Mouse (Mus musculus) forebrain, embryonic 12.5 days (tissue): ENCODE data around the gene Thoc3. TPM values are rescaled to one million over a fixed set of nuclear protein-coding genes. Genes with fewer than 3 reads are reported as not detected.

Source experiments
- ATAC-seq: fragments of 200-750 bp; cut with Nextera tagmentation; 2 replicates; pipeline ENCODE4 v1.8.0; 2017; ENCODE audit warnings: moderate TSS enrichment; ENCODE audit not compliant: low FRiP score
- H3K27ac ChIP-seq: fragments of 300-500 bp; sonication (generic); 2 replicates; pipeline ENCODE4 v1.5.1; 2016; ENCODE audit warnings: mild to moderate bottlenecking
- H3K27me3 ChIP-seq: fragments of 300-500 bp; sonication (generic); 2 replicates; pipeline ENCODE4 v1.6.1; 2016; ENCODE audit warnings: mild to moderate bottlenecking
- H3K36me3 ChIP-seq: fragments of 300-500 bp; sonication (generic); replicated peaks from 2 replicates; pipeline ENCODE4 v1.6.1; 2016; ENCODE audit warnings: mild to moderate bottlenecking
- H3K4me1 ChIP-seq: fragments of 300-500 bp; sonication (generic); 2 replicates; pipeline ENCODE4 v1.6.1; 2016
- H3K4me2 ChIP-seq: fragments of 300-500 bp; sonication (generic); 2 replicates; pipeline ENCODE4 v1.6.1; 2016; ENCODE audit warnings: mild to moderate bottlenecking, moderate library complexity
- H3K4me3 ChIP-seq: fragments of 300-500 bp; sonication (generic); replicated peaks from 2 replicates; pipeline ENCODE4 v1.5.1; 2016; ENCODE audit warnings: mild to moderate bottlenecking
- H3K9ac ChIP-seq: fragments of 300-500 bp; sonication (generic); 2 replicates; pipeline ENCODE4 v1.6.1; 2016; ENCODE audit warnings: mild to moderate bottlenecking
- H3K9me3 ChIP-seq: fragments of 300-500 bp; sonication (generic); 2 replicates; pipeline ENCODE4 v1.6.1; 2016
- WGBS: fragments of 180-500 bp; shearing (Covaris S2); methylation state at CpG from one replicate; pipeline ENCODE4 v1.1.7; 2016; 5-methylcytosine and 5-hydroxymethylcytosine counted together
- polyA plus RNA-seq: library from polyadenylated mRNA; unstranded; fragments of >200 nt; fragmentation: Nextera tagmentation; extraction: Ambion mirVana; gene quantifications from 2 replicates; pipeline ENCODE4 v1.2.1, GENCODE M21; 2016

The Thoc3 gene
- polyA plus RNA-seq, 1 experiment from 2014 or later, result 134 TPM

DNA sequence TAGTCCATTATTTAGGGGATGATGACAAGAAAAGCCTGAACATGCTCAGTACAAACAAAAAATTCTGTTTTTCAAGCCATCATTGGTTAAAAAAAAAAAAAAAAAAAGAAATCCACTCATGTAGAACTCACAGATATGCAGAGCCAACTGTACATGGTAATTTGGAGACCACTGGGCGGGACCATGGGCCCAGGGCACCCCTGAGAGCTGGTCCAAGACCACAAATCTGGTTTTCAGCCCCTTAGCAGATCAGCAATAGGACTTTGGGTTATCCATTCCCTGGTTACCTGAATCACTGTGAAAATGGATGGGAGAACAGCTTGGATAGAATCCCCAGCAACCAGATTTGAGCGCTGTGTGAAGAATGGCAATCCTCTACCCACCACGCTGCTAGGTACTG is 57.0 kb downstream of the Thoc3 start:
- ATAC-seq, result no peak
- no peak overlapping the region for H3K4me3 ChIP-seq
- peaks cover 15% of the 10 kb centered on the region for H3K4me1 ChIP-seq
- H3K9ac ChIP-seq, result no peak overlapping the region
- H3K9me3 ChIP-seq, result no peaks in the 10 kb centered on the region
- 82% methylated on average over 3 of the region's 3 CpGs for WGBS
- H3K4me2 ChIP-seq, result no peak overlapping the region
- no peaks in the 10 kb centered on the region for H3K36me3 ChIP-seq
- peak overlapping the region; percentile 65; the same call in 1 of the 2 replicates for H3K27ac ChIP-seq
- H3K27me3 ChIP-seq, result no peaks in the 10 kb centered on the region

Other genes starting within 250 kb of the Thoc3 start
- 14.9 and 15.5 TPM in 2 replicates for gene Cplx2, start 97.5 kb downstream of the Thoc3 start, polyA plus RNA-seq
- 20.3 and 20.8 TPM in 2 replicates for gene Simc1, start 34.9 kb upstream of the Thoc3 start, polyA plus RNA-seq
- 243 and 259 TPM in 2 replicates for gene 4833439L19Rik, start 96.6 kb upstream of the Thoc3 start, polyA plus RNA-seq
- gene Arl10, start 106.2 kb upstream of the Thoc3 start, polyA plus RNA-seq, result 44.4 and 50.3 TPM in 2 replicates
- gene Nop16, start 121.2 kb upstream of the Thoc3 start, polyA plus RNA-seq, result 60.4 and 62.0 TPM in 2 replicates
- gene Higd2a, start 121.4 kb upstream of the Thoc3 start, polyA plus RNA-seq, result 166 and 167 TPM in 2 replicates
- gene Cltb, start 142.5 kb upstream of the Thoc3 start, polyA plus RNA-seq, result 32.7 and 34.6 TPM in 2 replicates
- 74.1 and 76.7 TPM in 2 replicates for gene Faf2, start 152.9 kb upstream of the Thoc3 start, polyA plus RNA-seq
- gene Rnf44, start 225.1 kb upstream of the Thoc3 start, polyA plus RNA-seq, result 102 and 113 TPM in 2 replicates
- gene Cdhr2, start 232.6 kb upstream of the Thoc3 start, polyA plus RNA-seq, result 0.05 TPM in 1 of 2 replicates, not detected in the other